Mouse (Mus musculus) brain, embryonic 14.5 days (tissue): ENCODE measurements at regions not wholly inside any gene's neighbourhood (a gene's known extent, or its start where the extent isn't known, plus 50 kb on each side); places are given as distances from the start of the nearest gene placed in this dataset.

Experiments
- CTCF ChIP-seq: fragments of 200-500 bp; IDR thresholded peaks from 2 replicates; pipeline ENCODE4 v1.5.1; 2012; ENCODE audit warnings: inconsistent platforms, mild to moderate bottlenecking, moderate library complexity, borderline replicate concordance; ENCODE audit not compliant: insufficient read depth, insufficient read length; ENCODE audit errors: extremely low read depth
- POLR2A ChIP-seq: fragments of 200-500 bp; IDR thresholded peaks from 2 replicates; pipeline ENCODE4 v1.6.1; 2012; ENCODE audit warnings: mild to moderate bottlenecking, inconsistent platforms, borderline replicate concordance; ENCODE audit not compliant: poor library complexity, insufficient read depth, insufficient read length, severe bottlenecking; ENCODE audit errors: extremely low read depth

- TF ChIP-seq POLR2A = no peak
- no peak for TF ChIP-seq CTCF
Measured at GRCm38 (mm10) chr4:97439288-97440029, 256.5 kb upstream of the Gm10192 start.
